Mouse (Mus musculus) kidney, adult 8-10 months (tissue): ENCODE data around the gene Fam53b.

ENCODE experiments used
- DNase-seq, 2 experiments: peaks; one replicate each; pipeline ENCODE4 v3.0.0; 2022

The Fam53b gene

GRCm38 (mm10) chr7:132810368-132810767, 3.3 kb downstream of the Fam53b start:
- DNase-seq = peak in 1 of 2 experiments; percentile 56

DNA sequence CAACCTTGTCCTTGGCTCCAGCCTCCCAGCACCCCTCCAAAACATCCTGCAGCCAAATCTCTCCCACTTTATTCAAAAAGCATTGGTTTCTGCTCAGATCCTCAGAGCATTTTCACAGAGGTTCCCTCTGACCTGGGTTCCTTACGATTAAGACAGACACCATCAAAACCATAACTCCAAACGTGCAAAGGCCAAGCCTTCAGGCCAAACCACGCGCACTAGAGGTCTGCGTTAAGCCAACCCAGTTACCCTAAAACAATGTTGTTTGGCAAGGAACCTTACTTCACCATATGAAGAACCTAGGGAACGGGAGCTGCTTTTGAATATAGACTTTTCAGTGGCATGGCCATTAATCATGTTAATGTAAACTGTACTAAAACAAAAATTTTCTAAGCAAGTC, 4.0 kb downstream of the Fam53b start:
- DNase-seq = no peak

DNA sequence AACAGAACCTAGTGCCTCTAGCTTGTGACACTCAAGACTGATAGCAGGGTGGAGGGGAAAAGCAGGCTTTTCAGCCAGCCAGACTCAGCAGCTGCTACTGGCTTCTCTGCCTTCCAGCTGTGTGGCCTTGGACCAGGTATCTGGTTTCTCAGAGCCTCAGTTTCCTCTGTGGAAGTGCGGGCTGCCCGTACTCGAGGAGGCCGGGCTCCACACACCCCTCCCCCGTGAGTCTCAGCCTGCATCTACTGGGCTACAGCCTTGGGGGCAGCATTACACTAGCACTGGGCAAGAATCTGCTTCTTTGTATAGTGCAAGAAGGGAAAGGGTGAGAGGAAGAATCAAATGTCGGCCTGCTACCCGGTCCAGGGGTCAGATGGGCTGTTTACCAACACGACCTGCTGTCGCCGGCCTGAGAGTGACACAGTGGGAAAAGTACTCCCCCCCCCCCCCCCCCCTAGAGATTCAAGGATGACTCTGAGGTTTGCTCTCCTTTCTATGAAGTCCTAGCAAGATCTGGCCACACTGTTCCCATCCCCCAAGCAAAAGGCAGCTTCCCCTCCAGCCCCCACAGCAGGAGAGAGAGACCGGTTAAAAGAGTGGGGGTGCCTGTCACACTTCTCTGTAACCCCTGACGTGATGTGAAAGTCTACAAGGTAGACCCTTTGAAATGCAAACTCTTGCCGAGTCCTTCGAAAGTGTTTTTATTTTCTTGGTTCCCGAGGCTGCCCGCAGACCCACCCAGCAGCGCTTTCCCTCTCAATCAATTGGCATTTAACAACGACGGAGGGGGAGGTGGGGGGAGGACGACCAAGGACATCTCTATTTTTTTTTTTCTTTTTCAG, 4.6 kb downstream of the Fam53b start:
- no peak for DNase-seq

- no peak for DNase-seq
Observed at GRCm38 (mm10) chr7:132808051-132808796, 5.5 kb downstream of the Fam53b start.

DNA sequence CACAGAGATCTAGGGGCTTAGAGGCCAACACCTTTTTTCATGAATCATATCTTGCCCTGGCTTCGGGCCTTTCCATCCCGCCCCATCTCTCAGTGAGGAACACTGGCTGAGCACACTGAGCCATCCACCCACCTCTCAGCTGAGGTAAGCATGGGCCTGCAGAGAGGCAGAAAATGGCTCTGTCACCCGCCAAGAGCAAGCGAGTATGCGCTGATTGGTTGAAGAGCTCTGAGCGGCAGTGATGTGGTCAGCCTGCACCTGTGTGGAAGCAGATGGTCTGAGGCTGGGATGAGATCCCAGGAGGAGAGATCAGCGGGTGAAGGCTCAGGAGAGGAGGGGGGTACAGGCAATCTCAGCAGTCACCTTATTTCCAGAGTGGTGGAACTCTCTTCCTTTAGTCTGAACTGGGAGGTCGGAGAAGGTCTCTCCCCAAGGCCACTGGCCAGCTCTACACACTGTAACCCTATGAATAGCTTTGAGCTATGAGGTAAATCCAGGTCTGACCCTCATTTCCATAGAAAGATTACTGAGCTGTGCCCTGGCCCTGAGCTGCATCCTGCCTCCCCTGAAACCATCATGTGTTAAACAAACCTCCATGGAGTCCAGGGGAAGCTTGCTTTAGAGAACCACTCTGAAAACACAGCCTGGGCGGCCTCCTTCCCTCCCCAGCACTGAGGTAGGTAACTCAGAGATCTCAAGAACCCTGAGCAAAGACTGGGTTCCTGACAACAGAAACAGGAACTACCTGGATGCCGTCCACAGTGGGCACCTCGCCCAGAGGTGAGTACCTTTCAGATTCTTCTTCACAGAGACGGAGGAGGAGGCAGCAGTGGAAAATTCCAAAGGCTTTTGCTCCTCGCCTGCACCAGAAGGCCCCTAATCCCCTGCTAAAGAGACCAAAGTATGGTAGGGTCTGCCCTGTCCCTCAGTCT, 6.5 kb downstream of the Fam53b start:
- DNase-seq = peak; percentile 78 to 82

DNA sequence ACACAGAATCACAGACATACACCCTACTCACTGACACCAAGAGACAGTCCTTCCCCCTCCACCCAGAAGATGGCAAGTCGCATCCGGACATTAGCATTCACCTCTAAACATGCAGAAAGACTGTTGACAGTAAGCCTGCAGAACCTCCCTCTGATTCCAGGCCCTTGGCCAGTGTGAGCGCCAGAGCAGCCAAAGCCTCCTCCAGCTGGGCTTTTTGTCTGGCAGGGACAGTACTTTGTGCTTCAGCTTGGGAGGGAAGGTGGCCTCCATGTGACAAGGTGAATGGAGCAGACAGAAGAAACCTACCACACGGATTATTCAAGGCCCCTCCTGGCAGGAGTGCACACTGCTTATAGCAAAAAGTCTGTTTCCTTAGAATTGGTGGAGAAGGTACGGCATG, 7.4 kb downstream of the Fam53b start:
- DNase-seq = no peak

- no peak for DNase-seq
Observed at GRCm38 (mm10) chr7:132804951-132805350, 8.7 kb downstream of the Fam53b start.

- DNase-seq = no peak
Observed at GRCm38 (mm10) chr7:132804461-132804860, 9.2 kb downstream of the Fam53b start.

DNA sequence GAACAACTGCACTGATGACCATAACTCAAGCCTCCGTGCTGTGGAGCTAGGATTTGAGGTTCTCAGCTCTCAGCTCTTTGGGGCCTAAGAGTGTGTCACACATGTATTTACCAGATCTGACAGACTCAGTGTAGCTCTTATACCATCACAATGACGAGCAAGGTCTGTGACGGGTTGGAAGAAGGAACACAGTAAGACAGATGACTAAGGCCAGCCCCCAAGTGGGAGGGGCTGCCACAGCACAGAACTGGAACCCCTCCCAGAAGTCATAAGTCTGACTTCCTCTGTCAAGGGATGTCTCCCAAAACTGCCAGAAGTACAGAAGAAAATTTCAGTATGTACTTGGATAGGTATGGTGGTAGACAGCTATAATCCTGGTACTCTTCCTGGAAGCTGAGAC, 9.7 kb downstream of the Fam53b start:
- no peak for DNase-seq

DNA sequence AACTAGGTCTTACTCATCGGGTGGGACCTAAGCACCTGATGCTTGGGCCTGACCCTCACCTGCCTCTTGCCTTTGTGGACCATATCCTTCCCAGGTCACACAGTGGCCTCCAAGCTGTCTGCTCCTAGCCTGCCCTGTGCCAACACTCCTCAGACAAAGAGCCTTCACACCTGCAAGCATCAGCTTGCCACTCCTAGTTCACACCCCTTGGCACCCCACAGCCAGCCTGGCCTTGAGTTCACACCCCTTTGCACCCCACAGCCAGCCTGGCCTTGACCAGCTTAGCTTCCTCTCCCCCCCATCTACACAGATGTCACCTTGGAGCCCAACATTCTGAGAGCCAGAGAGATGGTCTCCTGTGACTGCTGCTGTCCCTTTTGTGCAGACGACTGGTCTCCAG, 10.3 kb downstream of the Fam53b start:
- no peak for DNase-seq

DNA sequence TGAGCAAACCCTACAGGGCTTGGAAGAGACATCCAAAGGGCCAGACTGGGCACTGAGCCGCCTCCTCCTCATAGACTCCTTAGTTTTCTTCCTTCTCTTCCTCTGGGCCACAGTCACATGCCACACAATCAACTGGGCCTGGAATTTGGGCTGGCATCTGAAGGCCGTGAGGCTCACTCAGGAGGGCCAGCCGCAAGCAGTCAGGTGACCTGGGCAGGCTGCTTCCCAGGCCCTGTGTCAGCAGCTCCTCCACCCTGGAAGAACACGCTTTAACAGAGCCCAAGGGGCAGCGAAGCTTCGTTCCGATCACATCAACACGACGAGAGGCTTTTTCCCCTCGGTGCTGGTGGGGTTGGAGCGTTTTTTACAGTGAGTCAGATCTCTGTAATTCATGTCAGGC, 11.0 kb downstream of the Fam53b start:
- DNase-seq = no peak

DNA sequence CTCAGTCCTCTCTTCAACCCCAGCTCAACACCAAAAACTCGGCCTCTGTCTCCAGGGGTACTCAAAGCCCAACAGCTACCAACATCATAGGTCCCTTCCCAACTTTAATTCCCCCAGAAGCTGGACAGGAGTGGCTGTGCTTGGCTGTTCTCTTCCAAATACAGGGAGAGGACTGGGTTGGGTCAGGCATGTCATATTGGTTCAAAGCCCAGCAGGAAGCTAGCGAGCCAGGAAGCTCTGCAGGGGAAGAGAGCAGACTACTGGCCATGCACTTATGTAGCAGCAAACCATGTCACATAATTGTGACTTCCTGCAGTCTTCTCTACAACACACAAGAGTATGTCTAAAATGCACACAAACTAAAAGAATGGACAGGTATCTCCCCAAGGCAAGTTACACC, 11.6 kb downstream of the Fam53b start:
- DNase-seq = no peak

DNA sequence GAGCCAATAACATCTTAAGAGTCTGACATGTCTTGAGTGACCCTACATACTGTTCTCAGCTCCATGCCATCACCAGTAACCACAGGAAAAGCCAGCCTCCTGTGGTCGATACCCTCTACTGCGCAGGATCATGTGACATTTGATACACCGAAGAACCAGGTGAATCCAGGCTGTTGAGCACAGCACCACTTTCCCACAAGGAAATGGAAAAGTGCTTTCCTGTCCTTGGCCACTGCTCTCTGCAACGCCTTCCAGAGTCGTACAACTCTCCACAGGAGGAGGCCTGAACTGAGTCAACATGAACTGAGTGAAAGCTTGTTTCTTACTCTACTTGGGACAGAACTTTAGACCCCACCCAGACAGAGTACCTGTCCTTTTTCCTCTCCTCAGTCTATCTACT, 12.2 kb downstream of the Fam53b start:
- DNase-seq = no peak

DNA sequence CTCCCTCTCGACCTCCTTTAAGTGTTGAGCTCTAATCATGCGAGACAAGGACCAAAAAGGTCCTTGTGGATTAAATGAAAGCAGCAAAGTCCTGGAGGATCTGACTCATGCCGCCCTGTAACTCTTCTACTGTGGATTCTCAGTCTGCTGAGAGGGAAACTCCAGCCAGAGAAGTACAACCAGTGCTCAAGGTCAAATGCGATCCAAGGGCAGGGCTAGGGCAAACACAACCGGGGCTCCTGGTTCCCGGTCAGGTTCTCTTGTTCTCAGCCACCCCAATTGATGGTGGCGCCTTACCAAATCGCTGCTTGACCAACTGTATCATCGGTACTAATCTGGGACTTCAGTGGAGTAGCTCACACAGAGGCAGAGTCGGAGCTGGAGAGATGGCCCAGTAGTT, 12.8 kb downstream of the Fam53b start:
- peak in 1 of 2 experiments; percentile 71 for DNase-seq

DNA sequence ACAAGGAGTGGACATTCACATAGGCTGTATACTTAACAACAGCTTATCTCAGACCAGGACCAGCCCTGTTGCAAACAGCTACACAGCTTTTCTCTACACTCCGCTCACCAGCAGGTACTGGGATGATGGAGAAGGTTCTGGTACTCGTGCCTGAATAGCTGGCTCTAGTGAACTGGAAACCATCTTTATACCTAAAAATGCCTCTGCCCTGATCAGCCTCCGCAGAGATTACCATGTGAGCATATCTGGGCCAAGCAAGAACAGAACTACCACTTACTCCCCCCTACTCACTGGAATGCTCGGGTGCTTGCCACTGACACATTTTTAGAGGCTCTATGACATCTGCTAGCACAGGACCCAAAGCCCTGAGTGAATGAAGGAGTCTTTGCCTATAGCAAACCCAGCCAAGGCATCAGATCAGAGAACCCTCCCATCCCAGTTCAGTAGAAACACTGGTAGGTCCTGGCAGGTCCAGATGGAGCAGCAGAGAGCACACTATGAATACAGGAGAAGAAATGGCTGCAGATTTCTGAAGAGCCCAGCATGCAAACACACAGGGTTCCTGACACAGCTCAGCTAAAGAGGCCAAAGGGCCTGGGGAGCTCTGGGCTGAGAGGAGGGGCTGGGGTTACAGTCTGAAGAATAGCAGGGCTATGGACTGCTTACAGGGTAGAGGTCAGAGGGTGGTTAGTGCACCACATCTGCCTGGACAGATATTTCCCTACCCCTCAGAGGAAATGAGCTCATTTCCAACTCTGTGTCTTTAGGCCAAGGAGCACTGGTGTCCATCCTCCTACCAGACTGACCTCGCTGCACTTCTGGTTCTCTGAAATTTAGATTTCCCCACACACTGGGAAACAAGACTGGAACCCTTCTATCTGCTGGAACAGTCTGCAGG, 14.3 kb downstream of the Fam53b start:
- DNase-seq = no peak

DNA sequence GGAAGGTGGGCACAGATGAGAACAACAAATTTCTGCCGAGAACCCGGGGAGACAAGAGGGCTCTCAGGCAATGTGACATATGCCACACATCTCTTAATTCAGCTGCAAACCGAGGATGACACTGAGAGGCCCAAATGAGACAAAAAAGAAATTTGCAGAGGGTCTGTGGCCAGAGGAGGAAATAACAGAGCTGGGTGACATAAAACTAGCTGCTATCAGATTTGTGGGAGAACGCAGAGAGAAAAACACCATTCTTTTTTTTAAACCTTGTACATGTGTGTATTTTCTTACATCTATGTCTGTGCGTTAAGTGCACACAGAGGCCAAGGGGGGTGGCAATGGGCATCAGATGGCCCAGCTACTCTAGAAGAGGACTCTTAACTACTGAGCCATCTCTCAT, 18.5 kb downstream of the Fam53b start:
- DNase-seq = no peak

- DNase-seq = no peak
Observed at GRCm38 (mm10) chr7:132793467-132793866, 20.2 kb downstream of the Fam53b start.

- DNase-seq = no peak
Observed at GRCm38 (mm10) chr7:132790447-132791219, 23.1 kb downstream of the Fam53b start.

- DNase-seq = no peak
Observed at GRCm38 (mm10) chr7:132788826-132789225, 24.9 kb downstream of the Fam53b start.

- DNase-seq = no peak
Observed at GRCm38 (mm10) chr7:132787496-132788190, 26.0 kb downstream of the Fam53b start.

DNA sequence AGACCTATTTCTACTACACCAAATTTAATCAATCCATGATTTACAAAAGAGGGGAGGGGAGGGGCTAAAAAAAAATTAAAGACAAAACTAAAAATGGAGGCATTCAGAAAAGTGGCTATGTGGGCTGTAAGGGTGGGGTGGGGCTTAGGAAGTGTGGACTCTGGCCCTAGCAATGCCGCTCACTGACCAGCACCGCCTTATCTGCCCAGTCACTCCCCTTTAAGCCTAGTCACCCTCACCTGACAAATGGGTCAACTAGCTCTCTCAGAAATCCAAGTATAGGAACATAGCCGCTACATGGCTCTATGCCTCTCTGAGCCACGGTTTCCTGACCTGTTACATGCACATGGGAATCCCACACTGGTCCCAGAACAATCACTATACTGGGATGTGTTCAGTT, 26.7 kb downstream of the Fam53b start:
- no peak for DNase-seq
